Mouse (Mus musculus) E14TG2a.4 (cell line): ENCODE results near the gene Ush1g.

ENCODE experiments used
- CTCF ChIP-seq: conservative IDR thresholded peaks from 2 replicates; pipeline ENCODE4 v1.5.1; 2014; ENCODE audit warnings: low read length
- NANOG ChIP-seq: IDR thresholded peaks from 2 replicates; pipeline ENCODE4 v1.6.1; 2014; ENCODE audit warnings: borderline replicate concordance, low read length, mixed read lengths
- POU5F1 ChIP-seq: IDR thresholded peaks from 2 replicates; pipeline ENCODE4 v1.6.1; 2014; ENCODE audit warnings: low read length, borderline replicate concordance

DNA sequence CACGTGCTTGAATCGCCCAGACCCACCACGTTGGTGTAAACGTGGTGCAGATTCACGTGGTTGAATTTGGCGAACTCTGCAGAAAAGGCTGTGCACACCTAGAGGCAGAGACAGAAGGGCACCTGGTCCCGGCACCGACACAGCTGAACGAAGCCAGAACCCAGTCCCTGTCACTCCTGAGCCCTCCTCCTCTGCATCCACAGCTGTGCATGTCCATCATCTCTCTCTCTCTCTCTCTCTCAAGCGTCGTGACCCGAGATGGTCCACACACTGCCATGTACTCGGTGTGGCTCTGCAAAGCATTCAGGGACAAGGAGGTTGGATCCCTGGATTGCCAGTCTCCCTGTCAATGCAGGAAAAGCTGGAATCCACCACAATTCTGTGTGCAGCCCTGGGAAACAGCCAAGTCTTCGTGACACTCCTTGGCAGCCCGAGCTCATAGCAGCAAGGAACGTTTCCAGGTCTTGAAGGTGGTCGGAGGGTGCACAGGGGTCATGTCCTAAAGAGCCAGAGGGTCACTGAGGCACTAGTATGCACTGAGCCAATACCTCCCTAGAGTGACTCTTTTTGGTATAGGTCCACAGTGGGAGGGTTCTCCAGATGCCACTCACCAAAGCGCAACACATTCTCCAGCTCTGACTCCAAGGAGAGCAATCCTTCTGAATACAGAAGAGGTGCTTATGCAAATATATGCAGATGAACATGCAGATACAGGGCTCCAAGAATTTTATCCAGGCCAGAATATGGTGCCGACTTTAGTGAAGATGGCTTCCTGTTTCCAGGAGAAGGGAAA, 35.4 kb downstream of the Ush1g start:
- no peak for TF ChIP-seq CTCF
- no peak for TF ChIP-seq POU5F1
- no peak for TF ChIP-seq NANOG
